Mouse (Mus musculus): ENCODE measurements at regions not wholly inside any gene's neighbourhood (a gene's known extent, or its start where the extent isn't known, plus 50 kb on each side); places are given as distances from the start of the nearest gene placed in this dataset.

DNA sequence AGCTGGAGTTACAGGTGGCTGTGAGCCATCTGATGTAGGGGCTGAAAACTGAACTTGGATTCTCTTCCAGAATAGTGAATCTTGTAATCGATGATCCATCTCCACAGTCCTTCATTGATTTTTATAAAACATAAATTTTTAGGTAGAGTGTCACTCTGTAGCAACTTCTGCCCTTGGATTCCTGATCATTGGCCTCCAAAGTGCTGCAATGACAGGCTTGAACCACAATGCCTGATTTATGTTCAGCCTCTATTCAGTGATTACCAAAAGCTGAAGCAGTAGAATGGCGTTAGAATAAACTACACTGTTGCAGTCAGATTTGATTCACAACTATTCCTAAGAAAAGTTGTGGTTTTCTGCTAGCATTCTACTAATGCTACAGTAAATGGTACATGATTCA is 580.1 kb downstream of the Gm11232 start:
- DNase-seq, result no peak

GRCm38 (mm10) chr4:71165802-71166201 is 592.0 kb downstream of the Gm11232 start:
- no peak for DNase-seq

GRCm38 (mm10) chr4:71131670-71132317 is 597.0 kb upstream of the Megf9 start:
- no peak for DNase-seq

GRCm38 (mm10) chr4:71130946-71131669 is 596.3 kb upstream of the Megf9 start:
- DNase-seq, result peak; percentile 21

DNA sequence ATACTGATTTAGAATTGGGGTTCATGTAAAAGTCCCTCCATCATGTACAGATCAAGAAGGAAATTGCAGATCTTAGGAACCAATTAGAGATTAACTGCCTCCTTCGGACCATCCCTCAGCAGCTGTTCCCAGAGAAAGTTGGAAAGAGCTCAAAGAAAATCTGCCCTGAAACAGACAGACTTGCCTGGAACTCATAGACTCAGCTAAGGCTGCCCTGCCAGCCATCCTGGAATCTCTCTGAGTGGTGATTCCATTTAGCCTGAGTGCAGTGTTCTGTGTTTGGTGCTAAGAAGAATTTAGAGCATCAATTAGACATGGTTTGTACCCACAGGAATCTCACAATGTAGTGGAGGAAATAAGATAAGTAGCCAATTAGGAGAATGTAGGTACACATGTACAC is 594.5 kb upstream of the Megf9 start:
- no peak for DNase-seq
